Mouse (Mus musculus): Measurements from ENCODE around the gene Mpped2. TPM values are rescaled to one million over a fixed set of nuclear protein-coding genes. Genes with fewer than 3 reads are reported as not detected.

The Mpped2 gene
- polyA plus RNA-seq, 1 experiment from 2014 or later = 5.8 TPM

GRCm38 (mm10) chr2:106744086-106744485 is 51.0 kb downstream of the Mpped2 start:
- no peak overlapping the region for H3K4me2 ChIP-seq (replicated peaks; ENCODE audit: low read depth)
- WGBS = 84% methylated on average over 4 of the region's 4 CpGs
- H3K27ac ChIP-seq (replicated peaks) = no peak overlapping the region
- TF ChIP-seq CTCF (IDR thresholded peaks at IDR 0.05; ENCODE audit: low read depth) (no peak), EP300 (optimal IDR thresholded peaks at IDR 0.05) (no peak)
- DNase-seq (ENCODE audit: low spot score) (no peak), ATAC-seq (ENCODE audit: low FRiP score, low TSS enrichment) (no peak)
- H3K27me3 ChIP-seq (ENCODE audit: control insufficient read depth, insufficient read depth, low read length) = no peaks in the 10 kb centered on the region
- H3K4me1 ChIP-seq (replicated peaks; ENCODE audit: control insufficient read depth, insufficient read depth) = no peaks in the 10 kb centered on the region
- no peak overlapping the region for H3K4me3 ChIP-seq (ENCODE audit: low read depth, low read length)
- H3K9me3 ChIP-seq (ENCODE audit: control insufficient read depth, low read length) = no peaks in the 10 kb centered on the region
- H3K9ac ChIP-seq (ENCODE audit: low read length) = no peak overlapping the region
- no peaks in the 10 kb centered on the region for H3K36me3 ChIP-seq (ENCODE audit: control insufficient read depth, insufficient read depth, low read length)

DNA sequence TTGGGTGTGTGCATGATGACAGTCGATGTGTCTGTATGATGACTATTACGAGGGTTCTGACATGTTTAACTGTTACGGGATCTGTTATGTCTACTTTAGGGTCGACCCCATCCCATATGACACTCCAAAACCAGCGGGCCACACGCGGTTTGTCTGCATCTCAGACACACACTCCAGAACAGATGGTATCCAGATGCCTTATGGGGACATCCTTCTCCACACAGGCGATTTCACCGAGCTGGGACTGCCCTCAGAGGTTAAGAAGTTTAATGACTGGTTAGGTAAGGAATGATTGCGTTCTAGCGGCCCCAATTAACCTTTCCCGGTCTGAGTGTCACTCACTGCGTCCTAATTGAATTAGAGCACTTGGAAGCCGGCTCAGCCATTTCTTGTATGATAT is 51.5 kb downstream of the Mpped2 start:
- Histone ChIP-seq H3K4me2 (replicated peaks; ENCODE audit: low read depth) (no peak overlapping the region), H3K4me1 (replicated peaks; ENCODE audit: control insufficient read depth, insufficient read depth) (no peaks in the 10 kb centered on the region), H3K27me3 (ENCODE audit: control insufficient read depth, insufficient read depth, low read length) (no peaks in the 10 kb centered on the region), H3K4me3 (ENCODE audit: low read depth, low read length) (no peak overlapping the region), H3K9me3 (ENCODE audit: control insufficient read depth, low read length) (no peaks in the 10 kb centered on the region), H3K9ac (ENCODE audit: low read length) (no peak overlapping the region), H3K36me3 (ENCODE audit: control insufficient read depth, insufficient read depth, low read length) (no peaks in the 10 kb centered on the region), H3K27ac (replicated peaks) (no peak overlapping the region)
- ATAC-seq (ENCODE audit: low FRiP score, low TSS enrichment) (no peak), DNase-seq (ENCODE audit: low spot score) (no peak)
- TF ChIP-seq CTCF (IDR thresholded peaks at IDR 0.05; ENCODE audit: low read depth) (no peak), EP300 (optimal IDR thresholded peaks at IDR 0.05) (no peak)
- WGBS = 69% methylated on average over 14 of the region's 14 CpGs

DNA sequence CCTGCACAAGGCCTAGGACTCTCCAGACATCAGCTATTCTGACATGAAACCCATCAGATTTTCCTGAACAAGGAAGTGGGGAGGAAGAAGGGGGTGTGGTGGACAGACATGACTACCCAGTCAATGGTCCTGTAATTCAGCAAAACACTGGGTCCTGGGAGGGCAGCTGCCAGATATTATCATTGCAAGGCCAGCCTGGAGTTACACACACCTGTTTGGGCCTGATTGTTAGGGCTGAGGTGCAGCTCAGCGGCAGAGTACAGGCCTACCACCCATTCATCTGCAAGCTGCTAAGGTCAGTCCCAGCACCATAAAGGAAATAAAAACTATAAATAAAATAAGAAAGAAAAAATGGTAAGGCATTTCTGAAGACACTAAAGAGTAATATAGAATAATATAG is 52.3 kb downstream of the Mpped2 start:
- TF ChIP-seq CTCF (IDR thresholded peaks at IDR 0.05; ENCODE audit: low read depth) (no peak), EP300 (optimal IDR thresholded peaks at IDR 0.05) (no peak)
- Histone ChIP-seq H3K4me1 (replicated peaks; ENCODE audit: control insufficient read depth, insufficient read depth) (no peaks in the 10 kb centered on the region), H3K9ac (ENCODE audit: low read length) (no peak overlapping the region), H3K4me2 (replicated peaks; ENCODE audit: low read depth) (no peak overlapping the region), H3K27ac (replicated peaks) (no peak overlapping the region), H3K36me3 (ENCODE audit: control insufficient read depth, insufficient read depth, low read length) (no peaks in the 10 kb centered on the region), H3K27me3 (ENCODE audit: control insufficient read depth, insufficient read depth, low read length) (no peaks in the 10 kb centered on the region), H3K9me3 (ENCODE audit: control insufficient read depth, low read length) (no peaks in the 10 kb centered on the region), H3K4me3 (ENCODE audit: low read depth, low read length) (no peak overlapping the region)
- WGBS = 77% methylated on average over 1 of the region's 1 CpGs
- ATAC-seq (ENCODE audit: low FRiP score, low TSS enrichment) (no peak), DNase-seq (ENCODE audit: low spot score) (no peak)

DNA sequence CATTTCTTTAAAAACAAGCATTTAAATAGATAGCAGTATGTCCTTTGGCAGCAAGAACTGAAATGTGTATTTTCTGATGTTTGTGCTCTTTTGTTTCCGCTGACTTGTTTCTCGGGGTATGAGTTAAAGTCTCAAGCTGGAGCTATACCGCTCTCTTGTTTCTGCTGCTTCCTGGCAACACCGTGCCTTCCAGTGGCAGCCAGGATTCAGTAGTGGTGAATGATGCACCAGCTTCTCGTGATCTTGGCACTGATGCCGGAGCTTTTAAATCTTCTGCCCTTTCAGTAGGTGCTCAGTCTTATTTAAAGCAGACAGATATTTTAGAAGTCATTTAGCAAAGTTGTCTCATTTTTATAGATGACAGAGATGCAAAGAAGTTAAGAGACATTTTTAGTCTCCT is 53.1 kb downstream of the Mpped2 start:
- no peak for DNase-seq (ENCODE audit: low spot score)
- Histone ChIP-seq H3K36me3 (ENCODE audit: control insufficient read depth, insufficient read depth, low read length) (no peaks in the 10 kb centered on the region), H3K27ac (replicated peaks) (no peak overlapping the region), H3K4me1 (replicated peaks; ENCODE audit: control insufficient read depth, insufficient read depth) (no peaks in the 10 kb centered on the region), H3K9ac (ENCODE audit: low read length) (no peak overlapping the region), H3K4me3 (ENCODE audit: low read depth, low read length) (no peak overlapping the region), H3K4me2 (replicated peaks; ENCODE audit: low read depth) (no peak overlapping the region), H3K9me3 (ENCODE audit: control insufficient read depth, low read length) (no peaks in the 10 kb centered on the region), H3K27me3 (ENCODE audit: control insufficient read depth, insufficient read depth, low read length) (no peaks in the 10 kb centered on the region)
- 61% methylated on average over 6 of the region's 6 CpGs for WGBS
- no peak for ATAC-seq (ENCODE audit: low FRiP score, low TSS enrichment)
- no peak for TF ChIP-seq CTCF (IDR thresholded peaks at IDR 0.05; ENCODE audit: low read depth)
- no peak for TF ChIP-seq EP300 (optimal IDR thresholded peaks at IDR 0.05)

DNA sequence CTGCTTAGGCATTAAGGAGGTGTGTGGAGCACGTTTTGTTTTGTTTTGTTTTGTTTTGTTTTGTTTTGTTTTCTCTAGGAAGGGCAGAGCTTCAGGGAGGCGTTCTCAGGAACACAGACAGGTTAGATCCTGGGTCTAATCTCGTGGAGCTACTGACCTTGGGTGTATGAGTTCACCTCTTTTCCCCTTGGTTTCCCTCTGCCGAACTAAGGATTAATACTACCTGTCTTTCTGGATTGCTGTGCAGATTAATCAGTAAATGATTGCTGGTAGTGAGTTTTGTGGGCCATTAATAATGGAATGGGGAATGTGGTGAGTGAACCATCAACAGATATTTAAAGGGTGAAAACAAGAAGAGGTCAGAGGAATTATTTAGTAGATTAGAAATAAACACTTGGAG is 53.8 kb downstream of the Mpped2 start:
- Histone ChIP-seq H3K36me3 (ENCODE audit: control insufficient read depth, insufficient read depth, low read length) (no peaks in the 10 kb centered on the region), H3K4me2 (replicated peaks; ENCODE audit: low read depth) (no peak overlapping the region), H3K4me3 (ENCODE audit: low read depth, low read length) (no peak overlapping the region), H3K9ac (ENCODE audit: low read length) (no peak overlapping the region), H3K4me1 (replicated peaks; ENCODE audit: control insufficient read depth, insufficient read depth) (no peaks in the 10 kb centered on the region), H3K27ac (replicated peaks) (no peak overlapping the region), H3K27me3 (ENCODE audit: control insufficient read depth, insufficient read depth, low read length) (no peaks in the 10 kb centered on the region), H3K9me3 (ENCODE audit: control insufficient read depth, low read length) (no peaks in the 10 kb centered on the region)
- WGBS = 47% methylated on average over 4 of the region's 4 CpGs
- no peak for DNase-seq (ENCODE audit: low spot score)
- ATAC-seq (ENCODE audit: low FRiP score, low TSS enrichment) = no peak
- no peak for TF ChIP-seq EP300 (optimal IDR thresholded peaks at IDR 0.05)

GRCm38 (mm10) chr2:106747342-106747741 is 54.3 kb downstream of the Mpped2 start:
- WGBS = 84% methylated on average over 4 of the region's 4 CpGs

More at GRCm38 (mm10) chr2:106747342-106747741, 54.3 kb downstream of the Mpped2 start:
- H3K4me1 ChIP-seq (replicated peaks; ENCODE audit: control insufficient read depth, insufficient read depth) = no peaks in the 10 kb centered on the region
- no peaks in the 10 kb centered on the region for H3K36me3 ChIP-seq (ENCODE audit: control insufficient read depth, insufficient read depth, low read length)
- no peak overlapping the region for H3K9ac ChIP-seq (ENCODE audit: low read length)
- no peaks in the 10 kb centered on the region for H3K9me3 ChIP-seq (ENCODE audit: control insufficient read depth, low read length)
- DNase-seq (ENCODE audit: low spot score) = no peak
- no peak overlapping the region for H3K4me2 ChIP-seq (replicated peaks; ENCODE audit: low read depth)
- no peak for ATAC-seq (ENCODE audit: low FRiP score, low TSS enrichment)
- TF ChIP-seq EP300 (optimal IDR thresholded peaks at IDR 0.05) (no peak), CTCF (IDR thresholded peaks at IDR 0.05; ENCODE audit: low read depth) (no peak)
- no peaks in the 10 kb centered on the region for H3K27me3 ChIP-seq (ENCODE audit: control insufficient read depth, insufficient read depth, low read length)
- no peak overlapping the region for H3K27ac ChIP-seq (replicated peaks)
- H3K4me3 ChIP-seq (ENCODE audit: low read depth, low read length) = no peak overlapping the region
